Mouse (Mus musculus) cerebellum, postnatal 10 days (tissue): Measurements from ENCODE around the gene Chsy1.
A peak's percentile ranks its signal among the peaks of the same experiment; 100 is the strongest.
"Not testable (repeated sequence)": the region's sequence is repeated elsewhere in the genome, so short reads cannot be mapped to it uniquely, and the experiment has no call there.

Experiments
- DNase-seq, 2 experiments: peaks; one replicate each; pipeline ENCODE4 v3.0.0; 2021; ENCODE audit warnings: mixed read lengths in 2 of 2

Gene Chsy1

DNA sequence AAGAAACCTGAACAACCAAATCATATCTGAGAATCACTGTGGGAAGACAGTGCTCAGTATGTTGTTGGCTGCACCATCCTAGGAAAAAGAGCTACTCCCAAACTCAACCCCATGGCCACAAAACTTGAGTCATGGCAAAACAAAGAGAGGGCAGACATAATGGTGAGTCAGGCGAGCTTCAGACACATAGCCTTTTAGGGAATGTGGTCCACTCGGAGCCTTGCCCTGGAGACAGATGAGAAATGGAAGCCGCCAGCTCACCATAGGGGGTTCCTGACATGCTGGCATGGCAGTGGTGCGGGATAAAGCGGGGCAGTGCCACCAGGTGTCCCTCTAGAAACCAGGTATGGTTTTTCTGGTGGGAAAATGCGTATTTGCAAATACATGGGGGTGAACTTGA, 68.8 kb downstream of the Chsy1 start:
- peak; percentile 56 to 67 for DNase-seq

DNA sequence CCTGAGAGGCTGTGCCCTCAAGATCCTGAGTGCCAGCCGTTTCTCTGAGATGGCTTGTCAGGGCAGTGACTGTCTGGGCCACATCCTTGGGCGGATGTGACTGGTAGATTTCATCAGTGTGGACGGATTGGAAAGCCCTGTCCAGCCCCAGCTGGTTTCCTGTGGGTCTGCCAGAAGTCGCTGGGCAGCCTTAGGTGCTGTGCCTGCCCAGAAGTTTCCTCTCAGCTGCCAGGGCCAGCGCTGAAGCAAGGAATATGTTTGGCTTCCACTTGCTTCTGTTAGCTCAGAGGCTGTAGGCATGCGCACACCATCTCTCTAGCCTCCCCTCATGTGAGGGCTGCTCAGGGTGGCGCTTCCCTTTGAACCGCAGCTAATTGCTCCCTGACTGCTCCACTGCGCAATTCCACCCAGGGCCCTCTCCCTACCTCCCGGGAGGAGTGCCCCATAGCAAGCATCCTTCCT, 69.8 kb downstream of the Chsy1 start:
- peak; percentile 81 to 86 for DNase-seq

DNA sequence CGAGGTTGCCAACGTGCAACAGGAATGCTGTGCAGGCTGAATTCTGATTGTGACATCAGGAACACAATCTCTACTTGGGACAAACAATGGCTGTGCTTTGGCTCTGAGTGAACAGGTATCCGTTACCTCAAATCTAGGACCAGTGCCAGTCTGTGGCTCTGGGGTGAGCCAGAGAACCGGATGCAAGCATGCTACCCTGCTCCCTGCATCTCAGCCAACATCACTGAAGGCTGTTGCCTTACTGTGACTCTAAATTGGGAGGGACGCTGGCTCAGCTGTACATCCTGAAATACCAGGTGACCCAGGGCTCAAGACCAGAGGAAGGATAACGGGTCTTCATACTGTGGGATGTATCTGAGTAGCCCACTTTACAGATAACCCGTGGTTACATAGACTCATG, 70.4 kb downstream of the Chsy1 start:
- DNase-seq, result peak; percentile 38 to 47

DNA sequence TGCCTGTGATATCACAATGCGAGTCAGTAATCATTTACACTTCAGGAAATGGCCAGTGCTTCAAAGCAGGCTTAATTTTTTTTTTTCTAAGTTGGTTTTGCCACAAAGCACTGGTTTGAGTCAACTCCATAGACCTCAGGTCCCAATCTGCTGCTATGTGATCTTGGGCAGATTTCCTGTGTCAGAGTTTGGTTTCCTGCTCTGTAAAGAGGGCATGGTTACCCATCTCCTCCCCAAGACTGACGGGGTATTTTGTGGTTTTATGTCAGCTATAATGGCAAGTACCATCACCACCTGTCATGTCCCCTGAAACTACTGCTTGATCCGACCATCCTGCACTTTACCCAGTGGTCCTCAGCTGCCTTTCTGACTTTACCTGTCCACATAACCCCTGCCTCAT, 70.9 kb downstream of the Chsy1 start:
- DNase-seq, result no peak

DNA sequence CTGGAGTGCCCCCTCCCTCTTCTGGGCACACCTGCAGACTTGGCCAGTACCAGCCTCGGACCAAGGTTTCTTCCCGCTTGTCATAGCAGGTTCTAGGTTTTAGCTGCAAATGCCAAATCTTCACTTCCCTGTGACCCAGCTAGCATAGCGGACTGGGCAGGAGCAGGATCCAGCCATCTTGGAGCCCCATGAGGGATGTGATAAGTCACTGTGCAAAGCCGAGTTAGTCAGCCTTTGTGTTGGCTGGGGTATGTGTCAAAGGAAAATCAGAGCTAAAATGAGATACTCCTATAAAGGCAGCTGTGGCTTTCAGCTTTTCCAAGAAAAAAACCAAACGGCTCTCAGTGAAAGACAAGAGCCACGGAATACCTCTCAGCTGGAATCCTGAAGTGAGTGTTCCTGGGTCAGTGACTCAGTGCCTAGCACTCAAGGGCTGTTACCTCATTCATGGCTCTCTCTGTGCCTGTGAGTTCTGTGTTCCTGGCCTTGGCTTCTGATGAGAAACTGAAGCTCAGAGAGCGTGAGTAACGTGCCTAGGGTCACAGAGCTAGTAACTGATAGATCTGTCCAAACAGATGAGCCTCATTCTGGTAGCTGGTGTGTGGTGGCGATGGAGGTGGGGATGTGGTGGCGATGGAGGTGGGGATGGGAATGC, 71.5 kb downstream of the Chsy1 start:
- peak in 1 of 2 experiments; percentile 37 for DNase-seq

DNA sequence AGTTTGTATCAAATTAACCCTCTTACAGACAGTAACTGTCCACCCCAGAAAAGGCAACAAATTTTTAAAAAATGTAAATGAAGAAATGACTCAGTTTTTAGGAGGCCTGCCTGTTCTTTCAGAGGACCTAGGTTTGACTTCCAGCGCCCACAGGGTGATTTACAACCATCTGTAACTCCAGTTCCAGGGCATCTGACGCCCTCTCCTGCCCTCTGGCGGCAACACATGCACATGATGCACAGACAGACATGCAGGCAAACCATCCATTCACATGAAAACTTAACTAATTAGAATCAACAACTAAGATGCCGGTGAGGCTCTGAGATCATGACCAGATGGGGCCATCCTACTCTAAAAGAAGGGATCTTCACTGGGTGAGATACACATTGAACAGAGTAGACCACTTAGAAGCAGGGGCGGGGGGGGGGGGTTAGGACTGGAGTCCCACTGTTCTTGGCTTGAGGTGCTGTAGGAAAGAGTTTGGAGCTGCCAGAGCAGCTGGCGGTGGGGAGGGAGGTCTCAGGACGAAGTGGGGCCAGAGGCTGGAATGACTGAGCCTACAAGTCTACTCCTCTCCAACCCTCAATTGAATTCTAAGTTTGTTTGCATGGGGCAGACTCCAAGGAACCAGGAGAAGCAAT, 72.9 kb downstream of the Chsy1 start:
- DNase-seq, result no peak

DNA sequence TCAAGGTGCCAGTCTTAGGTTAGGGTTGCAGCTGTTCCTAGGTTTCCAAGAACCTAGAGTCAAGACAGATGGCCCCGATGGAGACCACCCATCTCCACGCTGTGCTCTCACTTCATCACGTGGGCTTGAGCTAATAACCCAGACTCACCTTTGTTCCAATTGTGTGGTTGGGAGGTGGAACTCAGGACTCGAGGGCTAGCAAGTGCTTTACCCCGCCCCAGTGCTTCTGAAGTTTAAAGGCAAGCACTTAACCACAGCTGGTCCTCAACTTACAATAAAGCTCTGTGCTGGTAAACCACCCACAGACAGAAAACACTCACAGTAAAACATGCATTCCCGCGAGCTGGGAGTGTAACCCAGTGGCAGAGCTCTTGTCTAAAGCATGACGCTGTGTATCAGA, 74.1 kb downstream of the Chsy1 start:
- no peak for DNase-seq

DNA sequence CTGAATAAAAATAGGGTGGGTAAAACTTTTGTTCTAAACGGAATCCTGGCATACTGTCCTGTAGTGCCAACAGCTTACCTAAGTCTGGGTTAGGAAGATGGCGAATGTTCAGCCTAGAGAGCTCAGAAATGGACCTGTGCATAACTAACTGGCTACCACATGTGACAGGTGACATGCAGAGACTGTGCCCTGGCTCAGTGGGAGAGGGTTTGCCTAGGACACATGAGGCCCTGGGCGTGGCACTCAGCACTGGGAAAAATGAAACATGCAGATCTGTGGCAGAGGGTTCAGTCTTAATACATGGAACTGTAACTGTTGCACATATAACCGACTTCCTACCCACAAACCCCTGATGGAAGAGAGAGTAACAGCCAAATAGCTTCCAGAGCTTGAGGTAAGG, 74.7 kb downstream of the Chsy1 start:
- DNase-seq, result no peak

DNA sequence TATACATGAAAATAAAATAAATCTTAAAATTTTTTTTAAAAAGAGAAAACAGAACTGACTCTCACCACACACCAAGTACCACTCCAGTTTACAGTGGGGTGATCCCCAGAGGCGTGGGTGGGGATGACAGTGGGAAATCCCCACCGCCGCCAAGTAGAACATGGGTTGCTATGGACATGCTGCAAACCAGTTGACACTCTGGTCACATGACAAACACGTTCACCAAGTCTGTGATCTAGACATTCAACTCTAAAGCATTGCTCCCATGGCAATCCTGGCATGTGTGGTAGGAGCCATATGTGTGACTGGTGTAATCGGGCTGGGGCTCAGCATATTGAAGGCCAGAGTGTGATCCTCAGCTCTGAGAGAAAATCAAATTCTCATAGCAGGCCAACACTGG, 76.1 kb downstream of the Chsy1 start:
- no peak for DNase-seq

DNA sequence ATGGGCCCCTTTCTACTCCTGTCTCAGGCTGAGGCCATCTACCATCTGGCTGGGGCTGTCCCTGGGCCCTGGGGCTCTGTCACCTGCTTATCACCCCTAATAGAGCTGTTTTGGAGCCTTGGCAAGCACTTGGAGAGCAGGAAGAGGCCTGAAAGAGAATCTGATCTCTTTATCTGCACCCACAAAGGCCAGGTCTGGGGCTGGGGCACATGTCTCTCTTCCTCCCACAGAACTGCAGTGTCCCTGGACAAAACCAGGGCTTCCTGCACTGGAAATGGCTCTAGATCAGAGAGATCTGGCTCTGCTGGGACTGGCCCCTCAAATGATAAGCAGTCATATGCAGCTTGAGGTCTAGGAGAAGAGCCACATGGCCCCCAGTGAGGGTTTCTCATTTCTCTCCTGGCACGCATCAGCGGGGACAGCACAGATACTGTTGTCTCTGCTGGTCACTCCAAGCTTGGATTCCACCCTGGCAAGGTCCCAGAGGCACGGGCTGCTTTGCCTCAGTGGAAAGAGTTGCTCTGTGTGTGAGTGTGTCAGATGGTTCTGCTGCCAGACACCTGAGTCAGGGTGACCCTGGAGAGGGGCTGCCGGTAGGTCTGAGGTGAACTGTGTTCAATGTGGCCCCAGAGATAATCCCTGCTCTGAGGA, 78.4 kb downstream of the Chsy1 start:
- peak; percentile 53 to 66 for DNase-seq

DNA sequence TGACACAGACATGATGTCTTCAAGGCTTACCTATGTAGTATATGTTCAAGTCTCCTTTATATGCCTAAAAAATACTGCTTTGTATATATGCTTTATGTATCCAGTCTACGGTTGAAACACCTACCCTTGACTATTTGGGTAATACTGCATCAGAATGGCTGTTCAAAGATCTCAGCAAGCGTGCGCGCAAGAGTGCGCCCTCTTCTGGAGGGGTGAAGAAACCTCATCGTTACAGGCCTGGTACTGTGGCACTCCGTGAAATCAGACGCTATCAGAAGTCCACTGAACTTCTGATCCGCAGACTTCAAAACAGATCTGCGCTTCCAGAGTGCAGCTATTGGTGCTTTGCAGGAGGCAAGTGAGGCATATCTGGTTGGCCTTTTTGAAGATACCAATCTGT, 81.1 kb downstream of the Chsy1 start:
- not testable (repeated sequence) for DNase-seq

DNA sequence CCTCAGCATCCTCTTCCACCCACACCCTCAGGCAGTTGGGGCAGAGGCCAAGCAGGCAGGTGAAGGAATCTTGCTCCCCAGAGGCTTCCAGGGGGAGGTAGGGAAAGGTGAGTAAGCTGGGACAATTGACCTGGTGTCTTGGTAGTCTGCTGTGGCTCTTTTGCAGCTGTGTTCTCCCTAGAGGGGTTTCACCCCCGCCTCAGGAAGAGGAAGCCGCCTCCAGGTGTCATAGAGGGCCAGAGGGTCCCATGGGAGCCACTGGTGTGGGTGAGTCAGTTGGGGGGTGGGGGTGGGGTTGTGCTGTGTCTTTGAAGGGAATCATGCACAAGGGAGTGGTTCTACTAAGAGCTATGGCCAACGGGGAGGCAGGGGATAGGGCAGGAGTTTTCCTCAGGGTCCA, 85.2 kb downstream of the Chsy1 start:
- DNase-seq, result no peak

DNA sequence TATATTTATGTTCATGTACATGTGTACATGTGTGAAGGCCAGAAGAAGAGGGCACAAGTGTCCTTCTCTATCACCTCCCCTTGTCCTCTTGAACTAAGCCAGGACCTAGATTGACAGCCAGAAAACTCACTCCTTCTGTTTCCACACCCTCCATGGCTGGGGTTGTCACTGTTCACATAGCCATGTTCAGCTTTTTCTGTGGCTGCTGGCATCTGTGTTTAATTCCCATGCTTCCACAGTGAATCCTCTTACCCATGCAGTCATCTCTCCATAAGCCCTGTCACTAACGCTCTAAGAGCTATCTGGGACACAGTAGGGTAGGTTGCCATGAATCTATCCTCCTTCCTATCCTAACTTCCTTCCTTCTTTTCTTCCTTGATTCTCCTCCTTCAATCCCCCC, 86.6 kb downstream of the Chsy1 start:
- DNase-seq, result no peak

DNA sequence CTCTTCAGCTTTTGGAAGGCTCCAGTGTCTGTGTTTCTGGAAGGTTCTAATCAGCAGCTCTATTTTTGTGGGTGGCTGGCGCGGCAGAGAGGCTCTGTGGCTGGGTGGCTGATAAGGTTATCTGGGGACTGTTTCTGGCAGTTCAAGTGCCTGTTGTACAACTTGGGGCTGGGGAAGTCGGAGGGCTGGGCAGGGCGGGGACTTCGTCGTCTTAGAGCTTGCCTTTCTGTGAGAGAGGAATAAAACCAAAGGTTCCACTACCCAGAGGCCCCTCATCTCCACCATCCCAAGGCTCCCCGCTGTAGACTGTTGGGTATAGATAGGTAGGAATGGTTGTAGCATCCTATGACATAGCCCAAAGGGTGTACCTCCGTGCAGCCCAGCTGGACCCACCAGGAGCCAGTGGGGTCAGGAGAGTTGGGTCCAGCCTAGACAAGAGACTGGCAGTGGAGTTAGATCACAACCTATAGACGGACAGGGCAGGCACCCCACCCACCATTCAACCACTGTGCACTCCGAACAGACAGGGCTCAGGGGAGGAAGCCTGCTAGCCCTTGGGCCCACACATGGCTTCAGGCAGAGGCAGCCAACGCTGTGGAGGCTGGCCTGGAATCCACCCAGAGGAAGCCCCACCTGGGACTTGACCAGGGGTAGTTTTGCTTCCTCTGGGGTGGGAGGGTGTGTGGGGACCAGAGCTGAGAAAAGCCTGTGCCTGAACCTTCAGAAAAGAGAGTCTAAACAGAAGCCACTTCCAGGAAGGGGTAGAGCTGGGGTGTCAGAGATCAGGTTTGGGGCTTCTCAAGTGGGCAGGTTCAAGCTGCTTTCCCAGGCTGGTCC, 87.5 kb downstream of the Chsy1 start:
- DNase-seq, result peak in 1 of 2 experiments; percentile 3

DNA sequence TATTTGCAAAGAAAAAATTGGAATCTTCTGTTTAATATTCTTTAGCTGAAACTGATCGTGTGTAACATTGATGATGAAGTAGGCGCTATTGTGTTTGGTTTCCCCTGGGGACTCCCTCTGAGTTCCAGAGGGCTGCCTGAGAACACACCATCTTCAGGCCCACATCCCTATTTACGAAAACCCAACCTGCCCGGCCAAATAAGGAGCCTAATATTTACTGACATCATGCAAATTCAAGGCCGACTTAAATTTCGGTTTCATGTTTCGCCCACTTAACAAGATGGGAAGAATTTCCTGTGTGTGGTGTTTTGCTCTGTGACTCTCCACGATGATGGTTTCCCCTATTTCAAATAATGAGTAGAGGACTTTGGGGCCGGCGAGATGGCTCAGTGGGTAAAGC, 89.1 kb downstream of the Chsy1 start:
- peak in 1 of 2 experiments; percentile 0 for DNase-seq

DNA sequence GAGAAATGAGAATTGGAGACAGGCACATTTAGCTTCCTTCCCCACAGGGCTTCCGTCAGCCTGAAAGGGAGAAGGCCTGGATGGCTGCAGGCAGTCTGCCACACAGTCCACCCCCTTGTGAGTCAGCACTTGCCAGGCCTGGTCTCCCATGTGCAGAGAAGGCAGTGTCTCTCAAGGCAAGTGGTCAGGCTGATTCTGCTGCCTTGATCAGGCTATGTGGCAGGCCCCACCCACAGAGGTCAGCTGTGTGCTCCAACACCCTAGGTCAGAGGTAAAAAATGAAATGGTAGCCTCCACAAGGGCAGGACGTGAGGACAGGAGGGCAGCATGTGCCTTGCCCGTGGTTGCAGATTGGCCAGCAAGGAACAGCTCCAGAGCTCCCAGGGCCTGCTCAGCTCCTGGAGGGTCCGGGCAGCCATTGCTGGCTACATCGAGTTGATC, 90.1 kb downstream of the Chsy1 start:
- peak in 1 of 2 experiments; percentile 41 for DNase-seq

DNA sequence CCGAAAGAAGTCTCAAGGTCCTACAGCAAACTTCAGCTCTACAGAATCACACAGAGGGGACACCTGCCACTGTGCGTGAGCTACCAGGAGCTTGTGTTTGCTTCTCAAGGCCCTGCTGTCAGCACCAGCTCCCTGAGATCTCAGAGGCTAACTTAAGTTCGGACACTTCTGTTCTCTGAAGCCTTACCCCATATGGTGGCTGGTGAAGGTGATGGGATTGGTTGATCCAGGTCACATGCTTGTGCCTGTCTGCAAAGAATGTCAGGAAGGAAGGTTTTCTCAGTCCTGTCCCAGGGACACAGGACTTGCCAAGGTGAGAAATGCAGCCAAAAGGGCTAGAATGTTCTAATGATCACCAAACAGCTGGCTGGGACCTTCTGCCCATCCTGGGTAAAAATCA, 91.1 kb downstream of the Chsy1 start:
- peak in 1 of 2 experiments; percentile 1 for DNase-seq

DNA sequence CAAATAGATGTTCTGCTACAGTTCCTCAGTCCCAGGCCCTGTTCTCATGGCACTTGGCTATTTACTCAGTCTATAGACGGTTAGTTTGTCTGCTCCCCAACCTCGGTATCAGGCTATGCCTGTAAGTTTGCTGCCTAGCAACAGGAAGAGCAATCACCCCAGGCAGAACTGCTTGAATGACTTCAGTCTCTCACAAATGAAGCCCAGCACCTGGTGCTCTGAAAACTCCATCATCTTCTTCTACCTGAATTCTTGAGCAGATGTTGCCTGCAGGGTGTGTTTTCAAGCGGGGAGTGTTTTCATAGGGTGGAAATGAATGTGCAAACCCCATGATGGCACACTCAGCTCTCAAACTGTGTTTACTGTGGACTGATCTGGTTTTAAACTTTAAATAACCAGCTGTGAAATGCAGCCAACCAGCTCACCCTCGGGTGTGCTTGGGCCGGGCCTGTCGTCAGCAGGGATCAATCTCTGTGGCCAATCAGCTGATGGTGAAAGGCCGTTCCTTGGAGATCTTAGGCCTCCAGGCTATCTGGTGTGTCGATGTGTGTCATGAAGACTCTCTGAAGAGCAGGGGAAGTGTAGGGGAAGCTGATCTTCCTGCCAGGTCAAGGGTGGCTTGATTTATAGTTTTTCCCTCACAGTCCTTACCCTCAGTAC, 91.6 kb downstream of the Chsy1 start:
- peak in 1 of 2 experiments; percentile 1 for DNase-seq

DNA sequence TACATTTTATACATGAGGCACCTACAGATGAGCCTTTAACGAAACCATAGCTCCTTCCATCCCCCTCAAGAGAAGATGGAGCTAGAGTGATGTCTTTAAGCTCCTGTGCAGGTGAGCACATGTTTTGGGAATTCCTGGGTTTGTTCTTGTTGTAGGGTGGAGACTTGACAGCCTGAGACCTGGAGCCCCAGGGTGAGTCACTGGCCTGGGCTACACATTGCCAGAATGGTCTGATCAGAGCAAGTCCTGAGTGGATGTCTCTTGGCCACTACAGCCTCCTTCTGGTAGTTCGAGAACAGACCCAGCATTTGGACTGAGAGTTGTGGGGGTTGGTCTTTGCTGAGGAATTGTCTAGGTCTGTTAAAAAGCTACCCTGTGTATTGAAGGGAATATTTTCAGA, 92.3 kb downstream of the Chsy1 start:
- no peak for DNase-seq

DNA sequence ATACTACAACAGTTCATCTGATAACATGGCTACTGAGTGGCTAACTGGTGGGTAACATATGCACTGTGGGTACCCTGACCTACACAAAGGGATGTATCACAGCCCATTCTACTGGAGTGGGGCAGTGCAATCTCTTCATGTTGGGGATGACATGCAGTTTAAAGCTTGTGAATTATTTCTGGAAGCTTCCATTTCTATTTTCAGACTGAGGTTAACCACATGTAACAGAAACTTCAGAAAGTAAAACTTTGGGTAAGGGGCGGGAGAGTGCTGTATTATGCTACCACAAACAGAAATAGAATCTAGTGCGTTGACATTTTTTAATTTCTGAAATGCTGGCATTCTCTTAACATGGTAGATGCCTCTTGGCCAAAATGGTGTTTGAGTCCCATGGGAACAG, 100.6 kb downstream of the Chsy1 start:
- no peak for DNase-seq

DNA sequence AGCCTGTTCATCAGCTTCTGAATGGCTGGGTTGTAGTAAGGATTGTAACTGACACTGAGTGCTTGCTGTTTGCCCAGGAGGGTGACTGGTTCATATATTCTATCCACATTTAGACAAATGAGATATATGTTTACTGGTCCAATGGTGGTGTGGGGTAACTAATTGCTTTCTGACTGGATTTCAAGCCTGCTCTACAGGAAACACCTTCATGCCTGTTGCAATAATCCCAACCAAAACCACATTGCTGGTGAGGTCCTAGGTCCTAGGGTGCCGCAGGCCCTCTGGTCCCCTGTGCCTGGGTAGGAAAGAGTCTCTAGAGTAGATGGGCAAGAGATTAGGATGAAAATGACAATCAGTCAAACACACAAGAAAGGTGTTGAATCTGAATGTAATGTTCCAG, 103.6 kb downstream of the Chsy1 start:
- no peak for DNase-seq

DNA sequence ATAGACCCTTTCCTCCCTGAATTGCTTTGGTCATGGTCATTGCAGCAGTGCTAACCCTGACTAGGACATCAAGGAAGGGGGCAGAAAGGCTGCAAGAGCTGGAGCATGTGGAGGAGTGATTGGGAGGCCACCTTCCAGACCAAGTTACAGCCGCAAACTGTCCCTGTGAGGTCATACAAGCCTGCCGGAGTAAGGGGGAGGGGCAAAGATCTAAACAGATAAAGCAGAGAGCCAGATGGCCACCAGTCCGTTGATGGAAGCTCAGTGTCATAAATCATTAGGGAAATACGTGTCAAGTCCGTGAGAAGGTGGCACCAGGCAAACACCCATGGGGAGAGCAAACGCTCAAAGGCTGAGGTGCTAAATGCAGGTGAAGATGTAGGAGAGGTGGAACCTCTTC, 105.2 kb downstream of the Chsy1 start:
- peak; percentile 74 to 78 for DNase-seq

DNA sequence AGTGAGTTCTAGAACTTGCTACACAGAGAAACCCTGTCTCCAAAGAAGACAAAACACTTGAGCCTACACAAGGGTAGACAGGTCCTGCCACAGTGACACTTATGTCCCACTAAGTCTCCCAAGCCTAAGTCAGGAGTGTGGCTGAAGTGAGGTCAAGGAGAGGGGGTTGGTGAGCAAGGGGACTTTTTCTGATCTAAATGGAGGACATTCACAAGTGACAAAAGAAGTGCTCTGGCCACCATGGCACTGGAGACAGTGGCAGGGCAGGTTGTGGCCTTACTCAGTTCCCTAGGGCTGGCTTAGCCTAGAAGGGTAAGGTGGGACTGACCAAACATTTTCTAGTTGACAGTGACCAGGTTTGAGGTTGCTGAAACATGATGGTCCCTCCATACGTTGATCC, 106.6 kb downstream of the Chsy1 start:
- no peak for DNase-seq
